Mouse (Mus musculus) lung, adult 2 months (tissue): Measurements from ENCODE around the gene BC025920.

Experiments
- CTCF ChIP-seq: fragments of 200-500 bp; IDR thresholded peaks from 2 replicates; pipeline ENCODE4 v1.5.1; 2011; ENCODE audit warnings: mild to moderate bottlenecking, low read length, control low read depth; ENCODE audit not compliant: insufficient read depth
- POLR2A ChIP-seq: fragments of 200-500 bp; IDR thresholded peaks from 2 replicates; pipeline ENCODE4 v1.6.1; 2011; ENCODE audit warnings: low read depth, mild to moderate bottlenecking, control low read depth, low read length, borderline replicate concordance; ENCODE audit errors: extremely low read depth

- no peak for TF ChIP-seq CTCF
- TF ChIP-seq POLR2A: peak; percentile 85; the same call in 1 of the 2 replicates
Observed at GRCm38 (mm10) chr10:81605974-81606751, at the start of gene BC025920.
